Mouse (Mus musculus) thymus, postnatal 14 days (tissue): ENCODE measurements around the gene Rnf180.

Source experiments
- DNase-seq: peaks from one replicate; pipeline ENCODE4 v3.0.0; 2021

Rnf180 gene

GRCm38 (mm10) chr13:105121617-105122016, 173.0 kb downstream of the Rnf180 start:
- no peak for DNase-seq

- no peak for DNase-seq
Measured at GRCm38 (mm10) chr13:105111599-105111998, 183.0 kb downstream of the Rnf180 start.

GRCm38 (mm10) chr13:105104385-105104784, 190.2 kb downstream of the Rnf180 start:
- no peak for DNase-seq

- no peak for DNase-seq
Measured at GRCm38 (mm10) chr13:105100705-105101104, 193.9 kb downstream of the Rnf180 start.

- DNase-seq: no peak
Measured at GRCm38 (mm10) chr13:105096316-105096715, 198.3 kb downstream of the Rnf180 start.

GRCm38 (mm10) chr13:105089276-105089675, 205.3 kb downstream of the Rnf180 start:
- no peak for DNase-seq

- no peak for DNase-seq
Measured at GRCm38 (mm10) chr13:105081862-105082261, 212.8 kb downstream of the Rnf180 start, which contains the start of gene 4933425L06Rik. Gene 4933425L06Rik (plus strand): TSS chr13:105082122.
